Mouse (Mus musculus): ENCODE measurements around the gene Ttc28. TPM values are rescaled to one million over a fixed set of nuclear protein-coding genes. Genes with fewer than 3 reads are reported as not detected.

The Ttc28 gene
- polyA plus RNA-seq, 1 experiment from 2014 or later = 12.9 TPM

- ATAC-seq (ENCODE audit: insufficient number of reproducible peaks, low FRiP score, low TSS enrichment, low read depth) (no peak), DNase-seq (ENCODE audit: low spot score) (no peak)
- H3K27ac ChIP-seq (replicated peaks; ENCODE audit: low read depth, low read length) = no peak overlapping the region
- 90% methylated on average over 3 of the region's 3 CpGs for whole genome bisulfite sequencing
- no peaks in the 10 kb centered on the region for H3K4me1 ChIP-seq (ENCODE audit: control insufficient read depth, insufficient read depth, low read length)
- no peak overlapping the region for H3K9ac ChIP-seq (ENCODE audit: low read length)
- H3K4me3 ChIP-seq (ENCODE audit: low read depth, low read length) = no peak overlapping the region
- no peaks in the 10 kb centered on the region for H3K9me3 ChIP-seq (ENCODE audit: control insufficient read depth, low read length)
- no peak overlapping the region for H3K4me2 ChIP-seq (ENCODE audit: low read depth, severe bottlenecking)
- no peaks in the 10 kb centered on the region for H3K36me3 ChIP-seq (ENCODE audit: control insufficient read depth, insufficient read depth, low read length)
- no peaks in the 10 kb centered on the region for H3K27me3 ChIP-seq (ENCODE audit: control insufficient read depth, insufficient read depth, low read length)
These were observed 36.6 kb downstream of the Ttc28 start for GRCm38 (mm10) chr5:110916241-110916640.

- DNase-seq (ENCODE audit: low spot score) (no peak), ATAC-seq (ENCODE audit: insufficient number of reproducible peaks, low FRiP score, low TSS enrichment, low read depth) (no peak)
- H3K27ac ChIP-seq (replicated peaks; ENCODE audit: low read depth, low read length) = no peak overlapping the region
- no peak overlapping the region for H3K9ac ChIP-seq (ENCODE audit: low read length)
- H3K27me3 ChIP-seq (ENCODE audit: control insufficient read depth, insufficient read depth, low read length) = no peaks in the 10 kb centered on the region
- H3K9me3 ChIP-seq (ENCODE audit: control insufficient read depth, low read length) = no peaks in the 10 kb centered on the region
- no peaks in the 10 kb centered on the region for H3K36me3 ChIP-seq (ENCODE audit: control insufficient read depth, insufficient read depth, low read length)
- H3K4me3 ChIP-seq (ENCODE audit: low read depth, low read length) = no peak overlapping the region
- WGBS = 86% methylated on average over 4 of the region's 4 CpGs
- H3K4me1 ChIP-seq (ENCODE audit: control insufficient read depth, insufficient read depth, low read length) = no peaks in the 10 kb centered on the region
- no peak overlapping the region for H3K4me2 ChIP-seq (ENCODE audit: low read depth, severe bottlenecking)
These were observed 39.9 kb downstream of the Ttc28 start for GRCm38 (mm10) chr5:110919541-110919940.

- DNase-seq (ENCODE audit: low spot score) = no peak
- H3K9ac ChIP-seq (ENCODE audit: low read length) = no peak overlapping the region
These were observed 43.7 kb downstream of the Ttc28 start for GRCm38 (mm10) chr5:110923336-110923735.

GRCm38 (mm10) chr5:110924636-110925035 is 45.0 kb downstream of the Ttc28 start:
- Histone ChIP-seq H3K36me3 (ENCODE audit: control insufficient read depth, insufficient read depth, low read length) (no peaks in the 10 kb centered on the region), H3K9ac (ENCODE audit: low read length) (no peak overlapping the region)
- WGBS = 92% methylated on average over 3 of the region's 3 CpGs

More at GRCm38 (mm10) chr5:110923336-110923735, 43.7 kb downstream of the Ttc28 start:
- Histone ChIP-seq H3K4me1 (ENCODE audit: control insufficient read depth, insufficient read depth, low read length) (no peaks in the 10 kb centered on the region), H3K36me3 (ENCODE audit: control insufficient read depth, insufficient read depth, low read length) (no peaks in the 10 kb centered on the region), H3K27ac (replicated peaks; ENCODE audit: low read depth, low read length) (no peak overlapping the region), H3K4me2 (ENCODE audit: low read depth, severe bottlenecking) (no peak overlapping the region), H3K27me3 (ENCODE audit: control insufficient read depth, insufficient read depth, low read length) (no peaks in the 10 kb centered on the region), H3K9me3 (ENCODE audit: control insufficient read depth, low read length) (no peaks in the 10 kb centered on the region), H3K4me3 (ENCODE audit: low read depth, low read length) (no peak overlapping the region)
- no peak for ATAC-seq (ENCODE audit: insufficient number of reproducible peaks, low FRiP score, low TSS enrichment, low read depth)
- 41% methylated on average over 1 of the region's 1 CpGs for WGBS

GRCm38 (mm10) chr5:110925804-110926203 is 46.2 kb downstream of the Ttc28 start:
- Histone ChIP-seq H3K4me3 (ENCODE audit: low read depth, low read length) (no peak overlapping the region), H3K9ac (ENCODE audit: low read length) (no peak overlapping the region), H3K9me3 (ENCODE audit: control insufficient read depth, low read length) (no peaks in the 10 kb centered on the region), H3K4me2 (ENCODE audit: low read depth, severe bottlenecking) (no peak overlapping the region), H3K36me3 (ENCODE audit: control insufficient read depth, insufficient read depth, low read length) (no peaks in the 10 kb centered on the region), H3K4me1 (ENCODE audit: control insufficient read depth, insufficient read depth, low read length) (no peaks in the 10 kb centered on the region), H3K27ac (replicated peaks; ENCODE audit: low read depth, low read length) (no peak overlapping the region), H3K27me3 (ENCODE audit: control insufficient read depth, insufficient read depth, low read length) (no peaks in the 10 kb centered on the region)
- WGBS = 89% methylated on average over 5 of the region's 5 CpGs
- DNase-seq (ENCODE audit: low spot score) (no peak), ATAC-seq (ENCODE audit: insufficient number of reproducible peaks, low FRiP score, low TSS enrichment, low read depth) (no peak)

More at GRCm38 (mm10) chr5:110924636-110925035, 45.0 kb downstream of the Ttc28 start:
- no peak overlapping the region for H3K4me2 ChIP-seq (ENCODE audit: low read depth, severe bottlenecking)
- H3K27ac ChIP-seq (replicated peaks; ENCODE audit: low read depth, low read length) = no peak overlapping the region
- H3K4me1 ChIP-seq (ENCODE audit: control insufficient read depth, insufficient read depth, low read length) = no peaks in the 10 kb centered on the region
- ATAC-seq (ENCODE audit: insufficient number of reproducible peaks, low FRiP score, low TSS enrichment, low read depth) (no peak), DNase-seq (ENCODE audit: low spot score) (no peak)
- H3K9me3 ChIP-seq (ENCODE audit: control insufficient read depth, low read length) = no peaks in the 10 kb centered on the region
- no peak overlapping the region for H3K4me3 ChIP-seq (ENCODE audit: low read depth, low read length)
- H3K27me3 ChIP-seq (ENCODE audit: control insufficient read depth, insufficient read depth, low read length) = no peaks in the 10 kb centered on the region

- no peaks in the 10 kb centered on the region for H3K4me1 ChIP-seq (ENCODE audit: control insufficient read depth, insufficient read depth, low read length)
- no peak for DNase-seq (ENCODE audit: low spot score)
- H3K36me3 ChIP-seq (ENCODE audit: control insufficient read depth, insufficient read depth, low read length) = no peaks in the 10 kb centered on the region
- no peak overlapping the region for H3K4me3 ChIP-seq (ENCODE audit: low read depth, low read length)
- no peaks in the 10 kb centered on the region for H3K9me3 ChIP-seq (ENCODE audit: control insufficient read depth, low read length)
- no peak overlapping the region for H3K27ac ChIP-seq (replicated peaks; ENCODE audit: low read depth, low read length)
- H3K4me2 ChIP-seq (ENCODE audit: low read depth, severe bottlenecking) = no peak overlapping the region
- no peaks in the 10 kb centered on the region for H3K27me3 ChIP-seq (ENCODE audit: control insufficient read depth, insufficient read depth, low read length)
- WGBS = 69% methylated on average over 3 of the region's 3 CpGs
- no peak for ATAC-seq (ENCODE audit: insufficient number of reproducible peaks, low FRiP score, low TSS enrichment, low read depth)
- H3K9ac ChIP-seq (ENCODE audit: low read length) = no peak overlapping the region
These were observed 48.7 kb downstream of the Ttc28 start for GRCm38 (mm10) chr5:110928289-110928688.

GRCm38 (mm10) chr5:110929306-110929705 is 49.7 kb downstream of the Ttc28 start:
- H3K9ac ChIP-seq (ENCODE audit: low read length) = no peak overlapping the region
- H3K27ac ChIP-seq (replicated peaks; ENCODE audit: low read depth, low read length) = no peak overlapping the region
- no peaks in the 10 kb centered on the region for H3K4me1 ChIP-seq (ENCODE audit: control insufficient read depth, insufficient read depth, low read length)
- no peak overlapping the region for H3K4me3 ChIP-seq (ENCODE audit: low read depth, low read length)
- DNase-seq (ENCODE audit: low spot score) (no peak), ATAC-seq (ENCODE audit: insufficient number of reproducible peaks, low FRiP score, low TSS enrichment, low read depth) (no peak)
- H3K9me3 ChIP-seq (ENCODE audit: control insufficient read depth, low read length) = no peaks in the 10 kb centered on the region
- 89% methylated on average over 4 of the region's 4 CpGs for WGBS
- no peaks in the 10 kb centered on the region for H3K27me3 ChIP-seq (ENCODE audit: control insufficient read depth, insufficient read depth, low read length)
- no peak overlapping the region for H3K4me2 ChIP-seq (ENCODE audit: low read depth, severe bottlenecking)
- no peaks in the 10 kb centered on the region for H3K36me3 ChIP-seq (ENCODE audit: control insufficient read depth, insufficient read depth, low read length)

GRCm38 (mm10) chr5:110936606-110937005 is 57.0 kb downstream of the Ttc28 start:
- H3K9me3 ChIP-seq (ENCODE audit: control insufficient read depth, low read length) = no peaks in the 10 kb centered on the region
- no peaks in the 10 kb centered on the region for H3K36me3 ChIP-seq (ENCODE audit: control insufficient read depth, insufficient read depth, low read length)
- H3K4me3 ChIP-seq (ENCODE audit: low read depth, low read length) = no peak overlapping the region
- H3K27me3 ChIP-seq (ENCODE audit: control insufficient read depth, insufficient read depth, low read length) = no peaks in the 10 kb centered on the region
- H3K9ac ChIP-seq (ENCODE audit: low read length) = no peak overlapping the region
- no peak for DNase-seq (ENCODE audit: low spot score)
- H3K4me2 ChIP-seq (ENCODE audit: low read depth, severe bottlenecking) = no peak overlapping the region
- no peak overlapping the region for H3K27ac ChIP-seq (replicated peaks; ENCODE audit: low read depth, low read length)
- no peaks in the 10 kb centered on the region for H3K4me1 ChIP-seq (ENCODE audit: control insufficient read depth, insufficient read depth, low read length)
- no peak for ATAC-seq (ENCODE audit: insufficient number of reproducible peaks, low FRiP score, low TSS enrichment, low read depth)
- 52% methylated on average over 5 of the region's 5 CpGs for WGBS

GRCm38 (mm10) chr5:110944326-110944725 is 64.7 kb downstream of the Ttc28 start:
- H3K4me3 ChIP-seq (ENCODE audit: low read depth, low read length) = no peak overlapping the region
- DNase-seq (ENCODE audit: low spot score) (no peak), ATAC-seq (ENCODE audit: insufficient number of reproducible peaks, low FRiP score, low TSS enrichment, low read depth) (no peak)
- no peak overlapping the region for H3K27ac ChIP-seq (replicated peaks; ENCODE audit: low read depth, low read length)
- H3K36me3 ChIP-seq (ENCODE audit: control insufficient read depth, insufficient read depth, low read length) = no peaks in the 10 kb centered on the region
- no peaks in the 10 kb centered on the region for H3K27me3 ChIP-seq (ENCODE audit: control insufficient read depth, insufficient read depth, low read length)
- no peak overlapping the region for H3K9ac ChIP-seq (ENCODE audit: low read length)
- 95% methylated on average over 8 of the region's 8 CpGs for whole genome bisulfite sequencing
- H3K9me3 ChIP-seq (ENCODE audit: control insufficient read depth, low read length) = no peaks in the 10 kb centered on the region
- no peak overlapping the region for H3K4me2 ChIP-seq (ENCODE audit: low read depth, severe bottlenecking)
- H3K4me1 ChIP-seq (ENCODE audit: control insufficient read depth, insufficient read depth, low read length) = no peaks in the 10 kb centered on the region
